Mouse (Mus musculus) kidney, postnatal 0 days (tissue): ENCODE results near the gene Sgms1. TPM values are rescaled to one million over a fixed set of nuclear protein-coding genes. Genes with fewer than 3 reads are reported as not detected.
A peak's percentile ranks its signal among the peaks of the same experiment; 100 is the strongest.
"Not testable (repeated sequence)": the region's sequence is repeated elsewhere in the genome, so short reads cannot be mapped to it uniquely, and the experiment has no call there.

Experiments used
- ATAC-seq: fragments of 200-750 bp; cut with Nextera tagmentation; replicated peaks from 2 replicates; pipeline ENCODE4 v1.8.0; 2017; ENCODE audit warnings: low read depth, moderate number of reproducible peaks, moderate TSS enrichment, moderate library complexity; ENCODE audit not compliant: low FRiP score
- DNase-seq: peaks from one replicate; pipeline ENCODE4 v3.0.0-alpha.2; 2016; ENCODE audit warnings: low spot score
- H3K27ac ChIP-seq: fragments of 300-500 bp; sonication (generic); 2 replicates; pipeline ENCODE4 v1.5.1; 2014; ENCODE audit warnings: mild to moderate bottlenecking
- H3K27me3 ChIP-seq: fragments of 300-500 bp; sonication (generic); 2 replicates; pipeline ENCODE4 v1.6.1; 2014; ENCODE audit warnings: low read length, mixed read lengths; ENCODE audit not compliant: insufficient read depth
- H3K36me3 ChIP-seq: fragments of 300-500 bp; sonication (generic); 2 replicates; pipeline ENCODE4 v1.6.1; 2014; ENCODE audit warnings: low read length, mixed read lengths; ENCODE audit not compliant: insufficient read depth
- H3K4me1 ChIP-seq: fragments of 300-500 bp; sonication (generic); replicated peaks from 2 replicates; pipeline ENCODE4 v1.6.1; 2014; ENCODE audit warnings: antibody characterized with exemption, low read length, mixed read lengths; ENCODE audit not compliant: insufficient read depth
- H3K4me2 ChIP-seq: fragments of 300-500 bp; sonication (generic); 2 replicates; pipeline ENCODE4 v1.6.1; 2014; ENCODE audit warnings: mild to moderate bottlenecking, low read length, moderate library complexity, mixed read lengths
- H3K4me3 ChIP-seq: fragments of 300-500 bp; sonication (generic); replicated peaks from 2 replicates; pipeline ENCODE4 v1.5.1; 2014; ENCODE audit warnings: low read depth, low read length
- H3K9ac ChIP-seq: fragments of 300-500 bp; sonication (generic); 2 replicates; pipeline ENCODE4 v1.6.1; 2014; ENCODE audit warnings: low read depth, low read length
- H3K9me3 ChIP-seq: fragments of 300-500 bp; sonication (generic); replicated peaks from 2 replicates; pipeline ENCODE4 v1.6.1; 2016; ENCODE audit warnings: low read length, inconsistent platforms, mixed read lengths
- CTCF ChIP-seq: IDR thresholded peaks from 2 replicates; pipeline ENCODE4 v1.5.1; 2016; ENCODE audit warnings: antibody characterized with exemption, low read depth, mild to moderate bottlenecking, moderate library complexity
- WGBS: fragments of 180-500 bp; shearing (Covaris S2); extraction: QIAGEN DNeasy Blood & Tissue Kit; methylation state at CpG from one replicate; pipeline ENCODE4 v1.1.7; 2014; 5-methylcytosine and 5-hydroxymethylcytosine counted together
- polyA plus RNA-seq: library from polyadenylated mRNA; unstranded; fragments of >200 nt; fragmentation: Nextera tagmentation; extraction: Ambion mirVana; gene quantifications from 2 replicates; pipeline ENCODE4 v1.2.1, GENCODE M21; 2015

Sgms1 gene
- polyA plus RNA-seq, 1 experiment from 2014 or later: 42.4 TPM

DNA sequence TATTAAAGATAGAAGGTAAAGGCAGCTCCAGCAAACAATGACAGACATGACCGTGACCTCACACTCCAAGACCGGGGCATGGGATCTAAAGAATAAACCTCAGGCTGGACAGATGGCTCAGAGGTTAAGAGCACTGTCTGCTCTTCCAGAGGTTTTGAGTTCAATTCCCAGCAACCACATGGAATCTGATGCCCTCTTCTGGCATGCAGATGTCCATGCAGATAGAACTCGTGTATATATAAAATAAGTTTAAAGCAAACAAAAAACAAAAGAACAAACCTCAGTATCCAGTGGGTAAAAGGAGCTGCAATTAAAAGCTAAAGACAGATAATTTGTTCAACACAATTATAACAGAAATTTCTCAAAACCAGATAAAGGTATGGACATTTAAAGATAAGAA lies 290.9 kb downstream of the Sgms1 start:
- Histone ChIP-seq H3K4me1 (no peaks in the 10 kb centered on the region), H3K27ac (no peak overlapping the region), H3K36me3 (no peaks in the 10 kb centered on the region), H3K9ac (no peak overlapping the region), H3K4me3 (no peak overlapping the region), H3K27me3 (no peaks in the 10 kb centered on the region), H3K9me3 (no peaks in the 10 kb centered on the region), H3K4me2 (no peak overlapping the region)
- WGBS: 78% methylated on average over 3 of the region's 3 CpGs
- DNase-seq (no peak), ATAC-seq (no peak)
- TF ChIP-seq CTCF: peak; percentile 21; the same call in 1 of the 2 replicates

DNA sequence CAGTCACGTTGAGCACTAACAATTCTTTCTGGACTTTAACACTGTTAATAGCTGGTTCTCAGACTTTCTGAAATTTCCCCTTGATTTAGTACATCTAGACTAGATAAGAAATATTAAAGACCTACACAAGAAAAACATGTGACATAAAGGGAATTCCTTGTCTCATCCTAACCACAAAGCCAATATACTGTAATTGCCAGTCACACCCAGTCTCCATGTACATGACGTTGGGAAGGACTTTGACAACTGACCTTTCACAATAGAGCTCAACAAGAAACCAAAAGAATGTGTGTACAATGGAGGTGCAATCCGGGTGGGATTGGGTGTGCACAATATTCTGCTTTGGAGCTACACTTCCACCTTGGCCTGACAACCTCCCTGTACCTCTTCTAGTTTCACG lies 297.2 kb downstream of the Sgms1 start:
- Histone ChIP-seq H3K36me3 (no peaks in the 10 kb centered on the region), H3K27ac (no peak overlapping the region), H3K4me2 (no peak overlapping the region), H3K9ac (no peak overlapping the region), H3K27me3 (no peaks in the 10 kb centered on the region), H3K4me3 (no peak overlapping the region), H3K4me1 (no peaks in the 10 kb centered on the region), H3K9me3 (no peaks in the 10 kb centered on the region)
- DNase-seq: no peak
- WGBS: 90% methylated on average over 4 of the region's 4 CpGs
- no peak for TF ChIP-seq CTCF
- ATAC-seq: no peak

DNA sequence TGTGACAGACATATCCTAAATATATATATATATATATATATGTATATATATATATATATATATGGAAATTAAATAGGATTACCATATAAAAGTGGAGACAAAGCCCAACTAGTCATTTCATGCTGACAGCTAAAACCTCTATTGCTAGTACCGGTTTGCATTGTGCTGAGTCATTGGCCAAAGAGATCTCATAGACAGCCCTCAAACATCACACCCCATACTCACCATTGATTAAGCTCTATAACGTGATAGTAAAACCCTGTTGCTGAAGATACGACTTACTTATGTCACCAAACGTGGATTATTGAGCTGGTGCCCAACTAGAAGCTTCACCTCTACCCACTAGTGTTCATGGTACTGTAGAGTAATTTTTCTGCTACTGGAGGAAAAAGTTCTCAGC lies 298.7 kb downstream of the Sgms1 start:
- no peaks in the 10 kb centered on the region for H3K4me1 ChIP-seq
- no peak for TF ChIP-seq CTCF
- no peak for ATAC-seq
- no peak overlapping the region for H3K27ac ChIP-seq
- no peak overlapping the region for H3K4me3 ChIP-seq
- WGBS: 95% methylated on average over 4 of the region's 4 CpGs
- no peak for DNase-seq
- no peaks in the 10 kb centered on the region for H3K36me3 ChIP-seq
- no peak overlapping the region for H3K9ac ChIP-seq
- no peak overlapping the region for H3K4me2 ChIP-seq
- H3K9me3 ChIP-seq: no peaks in the 10 kb centered on the region
- H3K27me3 ChIP-seq: no peaks in the 10 kb centered on the region

DNA sequence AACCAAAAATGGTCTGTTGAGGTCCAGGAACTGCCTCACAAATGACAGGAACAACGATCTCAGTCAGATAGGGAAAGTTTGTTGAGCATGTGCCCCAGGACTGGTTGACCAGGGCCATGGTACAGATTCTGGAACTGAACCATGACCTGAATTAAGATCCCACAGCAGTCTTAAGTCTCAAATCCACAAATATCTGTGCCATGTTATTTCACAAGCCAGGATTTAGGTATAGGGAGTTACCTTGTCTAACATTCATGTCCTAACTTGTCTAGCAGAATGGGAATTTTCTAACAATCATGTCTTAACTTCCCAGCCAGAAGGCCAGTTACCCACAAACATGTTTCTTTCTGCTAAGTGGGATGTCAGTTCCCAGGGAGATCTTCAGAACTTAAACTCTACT lies 300.9 kb downstream of the Sgms1 start:
- no peaks in the 10 kb centered on the region for H3K36me3 ChIP-seq
- DNase-seq (no peak), ATAC-seq (no peak)
- 77% methylated on average over 1 of the region's 1 CpGs for WGBS
- no peak overlapping the region for H3K4me2 ChIP-seq
- no peak overlapping the region for H3K9ac ChIP-seq
- H3K4me3 ChIP-seq: no peak overlapping the region
- no peaks in the 10 kb centered on the region for H3K4me1 ChIP-seq
- no peak for TF ChIP-seq CTCF
- no peaks in the 10 kb centered on the region for H3K9me3 ChIP-seq
- no peak overlapping the region for H3K27ac ChIP-seq
- no peaks in the 10 kb centered on the region for H3K27me3 ChIP-seq

DNA sequence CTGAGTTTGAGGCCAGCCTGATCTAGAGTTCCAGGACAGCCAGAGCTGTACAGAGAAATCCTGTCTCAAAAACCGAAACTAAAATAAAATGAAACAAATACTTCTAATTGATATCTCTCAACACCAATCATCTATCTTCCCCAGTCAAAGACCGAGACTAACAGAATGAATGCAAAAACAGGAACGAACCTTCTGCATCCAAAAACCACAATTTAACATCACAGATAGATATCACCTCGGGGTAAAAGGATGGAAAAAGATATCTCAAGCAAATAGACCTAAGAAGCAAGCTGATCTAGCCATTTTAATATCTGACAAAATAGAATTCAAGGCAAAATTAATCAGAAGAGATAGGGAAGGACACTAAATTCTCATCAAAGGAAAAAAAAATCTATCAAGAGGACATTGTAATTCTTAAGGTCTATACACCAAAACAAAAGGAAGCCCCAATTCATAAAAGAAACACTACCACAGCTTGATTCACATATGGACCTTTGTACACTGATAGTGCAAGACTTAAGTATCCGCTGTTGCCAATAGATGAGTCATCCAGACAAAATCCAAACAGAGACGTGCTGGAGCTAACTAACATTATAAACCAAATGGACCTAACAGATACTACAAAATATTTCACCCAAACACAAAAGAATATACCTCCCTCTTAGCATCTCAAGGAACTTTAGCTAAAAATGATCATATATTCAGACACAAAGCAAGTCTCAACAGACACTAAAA lies 301.6 kb downstream of the Sgms1 start:
- Histone ChIP-seq H3K27me3 (no peaks in the 10 kb centered on the region), H3K4me2 (no peak overlapping the region), H3K36me3 (no peaks in the 10 kb centered on the region), H3K4me3 (no peak overlapping the region), H3K27ac (no peak overlapping the region), H3K4me1 (no peaks in the 10 kb centered on the region), H3K9ac (no peak overlapping the region), H3K9me3 (no peaks in the 10 kb centered on the region)
- ATAC-seq: no peak
- WGBS: 86% methylated on average over 6 of the region's 6 CpGs
- no peak for TF ChIP-seq CTCF
- DNase-seq: no peak

DNA sequence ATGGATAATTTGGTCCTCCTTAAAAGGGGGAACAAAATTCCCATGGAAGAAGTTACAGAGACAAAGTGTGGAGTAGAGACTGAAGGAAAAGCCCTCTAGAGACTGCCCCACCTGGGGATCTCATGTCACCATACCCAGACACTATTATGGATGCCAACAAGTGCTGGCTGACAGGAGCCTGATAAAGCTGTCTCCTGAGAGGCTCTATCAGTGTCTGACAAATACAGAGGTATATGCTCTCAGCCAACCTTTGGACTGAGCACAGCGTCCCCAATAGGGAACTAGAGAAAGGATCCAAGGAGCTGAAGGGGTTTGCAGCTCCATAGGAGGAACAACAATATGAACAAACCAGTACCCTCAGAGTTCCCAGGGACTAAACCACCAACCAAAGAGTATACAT lies 304.7 kb downstream of the Sgms1 start:
- not testable (repeated sequence) for H3K27me3 ChIP-seq, H3K9me3 ChIP-seq, H3K9ac ChIP-seq, H3K36me3 ChIP-seq, ATAC-seq, H3K4me1 ChIP-seq, H3K27ac ChIP-seq, DNase-seq, H3K4me2 ChIP-seq, H3K4me3 ChIP-seq
- 88% methylated on average over 1 of the region's 1 CpGs for WGBS

Other genes starting within 250 kb of the Sgms1 start
- 145 and 154 TPM in 2 replicates for gene Rpl9-ps6, start 76.9 kb upstream of the Sgms1 start, polyA plus RNA-seq
- gene Minpp1, start 96.1 kb upstream of the Sgms1 start, polyA plus RNA-seq: 71.8 and 73.2 TPM in 2 replicates
- gene Papss2, start 206.1 kb upstream of the Sgms1 start, polyA plus RNA-seq: 27.1 and 28.3 TPM in 2 replicates